Mouse (Mus musculus): ENCODE measurements around the gene Cx3cr1.

Gene Cx3cr1

GRCm38 (mm10) chr9:120081967-120082366 is 12.3 kb upstream of the Cx3cr1 start:
- DNase-seq: no peak

DNA sequence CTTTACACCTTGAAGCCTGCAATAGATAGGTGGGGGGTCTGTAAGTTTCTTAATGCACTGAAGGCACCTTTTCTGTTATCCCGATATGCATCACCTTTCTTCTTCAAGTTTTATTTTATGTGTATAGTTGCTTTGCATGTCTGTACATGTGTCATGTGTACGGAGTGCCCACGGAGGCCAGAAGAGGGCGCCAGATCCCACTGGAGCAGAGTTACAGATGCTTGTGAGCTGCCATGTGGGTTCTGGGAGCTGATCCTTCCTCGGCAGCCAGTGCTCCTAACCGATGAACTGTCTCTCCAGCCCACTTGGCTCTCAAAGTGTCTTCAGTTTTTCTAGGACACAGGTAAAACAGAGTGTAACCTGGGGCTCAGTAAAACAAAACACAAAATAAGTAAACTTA is 11.6 kb upstream of the Cx3cr1 start:
- no peak for DNase-seq

GRCm38 (mm10) chr9:120080546-120081108 is 10.9 kb upstream of the Cx3cr1 start:
- DNase-seq: no peak

GRCm38 (mm10) chr9:120079901-120080300 is 10.2 kb upstream of the Cx3cr1 start:
- DNase-seq: no peak

GRCm38 (mm10) chr9:120078241-120078640 is 8.6 kb upstream of the Cx3cr1 start:
- DNase-seq: no peak

DNA sequence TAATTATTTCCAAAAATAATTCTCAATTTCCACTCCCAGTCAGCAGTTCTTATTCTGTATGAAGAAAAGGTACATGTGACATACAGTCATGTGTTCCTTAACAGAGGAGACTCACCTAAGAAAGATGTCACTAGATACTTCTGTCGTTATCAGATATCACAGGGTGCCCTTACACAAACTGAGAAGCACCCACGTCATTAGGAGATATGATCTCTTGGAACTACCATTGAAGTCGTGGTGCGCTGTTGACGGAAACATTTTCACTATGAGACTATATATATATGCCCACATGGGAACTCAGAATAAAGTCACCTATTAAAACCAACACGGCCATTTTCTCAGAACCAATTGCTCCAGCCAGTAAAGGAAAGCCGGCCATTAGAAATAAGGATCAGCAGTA is 4.8 kb upstream of the Cx3cr1 start:
- DNase-seq: no peak

DNA sequence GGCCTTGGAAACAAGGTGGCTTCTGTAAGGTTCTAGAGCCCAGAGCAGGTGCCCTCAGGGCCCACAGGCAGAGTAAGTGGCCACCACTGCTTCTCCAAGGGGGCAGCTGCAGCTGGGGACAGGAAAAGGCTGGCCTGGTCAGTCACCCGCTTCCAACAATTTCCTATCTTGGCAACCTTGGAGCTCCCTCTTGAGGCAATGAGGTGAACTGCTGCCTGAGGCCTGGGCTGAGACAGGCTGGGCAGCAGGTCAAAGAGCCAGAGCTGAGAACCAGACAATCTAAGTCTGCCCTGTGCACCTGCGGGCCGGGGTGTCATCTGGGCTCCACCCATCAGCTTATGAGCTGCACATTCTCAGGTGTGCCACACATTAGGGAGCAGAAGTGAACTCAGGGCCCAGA is 3.5 kb upstream of the Cx3cr1 start:
- peak; percentile 89 to 90 for DNase-seq

DNA sequence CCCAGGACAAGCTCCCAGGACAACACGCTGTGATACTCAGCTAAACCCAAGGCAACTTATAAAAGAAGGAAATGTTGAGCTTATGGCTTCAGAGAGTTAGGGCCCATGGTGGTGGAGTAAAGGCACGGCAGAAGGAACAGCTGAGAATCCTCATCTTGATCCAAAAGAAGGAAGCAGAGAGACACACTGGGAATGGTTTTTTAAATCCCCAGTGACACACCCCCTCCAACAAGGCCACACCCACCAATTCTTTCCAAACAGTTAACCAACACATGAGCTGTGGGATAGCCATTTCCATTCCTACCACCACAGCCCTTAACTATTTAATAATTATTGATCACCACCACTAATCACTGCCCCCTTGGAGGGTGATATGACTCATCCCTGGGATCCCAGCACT is 1.6 kb upstream of the Cx3cr1 start:
- DNase-seq: peak in 1 of 2 experiments; percentile 8

DNA sequence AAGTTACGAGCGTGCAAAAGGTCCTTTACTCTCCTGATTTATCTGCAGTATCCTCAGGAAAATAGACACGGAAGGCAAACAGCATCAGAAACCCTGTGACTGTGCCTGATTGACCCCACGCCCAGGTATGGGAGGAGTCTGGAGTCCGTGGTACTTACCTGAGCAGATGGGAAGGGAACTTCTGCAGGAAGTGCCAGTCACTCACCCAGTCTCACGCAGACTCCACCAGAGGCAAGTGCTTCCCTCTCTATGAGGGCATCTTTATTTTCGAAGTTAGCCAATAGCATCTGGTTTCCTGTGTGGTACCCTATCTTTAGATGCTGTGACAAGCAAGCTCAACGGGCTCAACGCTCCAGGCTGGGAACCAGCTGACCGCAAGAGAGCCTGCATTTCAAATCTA is 1.6 kb downstream of the Cx3cr1 start:
- no peak for DNase-seq

- no peak for DNase-seq
Observed at GRCm38 (mm10) chr9:120067609-120068008, 2.1 kb downstream of the Cx3cr1 start.

- DNase-seq: no peak
Observed at GRCm38 (mm10) chr9:120064317-120064716, 5.4 kb downstream of the Cx3cr1 start.

DNA sequence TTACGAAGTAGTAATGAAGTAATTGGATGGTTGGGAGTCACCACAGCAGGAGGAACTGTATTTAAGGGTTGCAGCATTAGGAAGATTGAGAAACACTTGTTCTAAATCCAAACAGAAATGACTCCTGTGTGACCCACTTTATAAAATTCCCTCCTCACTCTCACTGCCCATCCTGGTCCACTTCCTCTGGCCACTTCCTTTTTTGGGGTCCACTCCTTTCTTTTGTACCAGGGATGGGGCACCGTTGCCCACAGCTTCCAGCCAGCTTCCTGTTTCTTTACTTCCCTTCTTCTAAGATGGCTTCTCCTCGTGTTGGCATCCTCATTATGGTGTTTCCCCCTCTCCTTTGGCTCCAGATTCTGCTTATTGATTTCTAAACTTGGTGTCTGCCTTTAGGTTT is 10.9 kb downstream of the Cx3cr1 start:
- no peak for DNase-seq

DNA sequence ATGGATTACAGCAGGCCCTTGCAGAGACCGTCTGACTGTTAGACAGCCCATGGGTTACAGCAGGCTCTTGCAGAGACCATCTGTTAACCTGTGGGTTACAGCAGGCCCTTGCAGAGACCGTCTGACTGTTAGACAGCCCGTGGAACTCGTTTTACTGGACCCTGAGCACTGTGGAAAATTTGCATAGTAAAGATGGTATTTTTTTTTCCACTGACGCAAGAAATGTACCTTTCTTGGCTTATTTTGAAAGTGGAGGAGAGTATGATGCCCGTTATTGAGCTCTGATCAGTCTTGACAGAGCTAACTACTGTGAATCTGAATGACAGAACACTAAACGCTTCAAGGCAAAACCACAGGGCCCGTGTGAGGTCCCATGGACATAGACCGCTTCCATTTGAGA is 13.5 kb downstream of the Cx3cr1 start:
- DNase-seq: no peak

DNA sequence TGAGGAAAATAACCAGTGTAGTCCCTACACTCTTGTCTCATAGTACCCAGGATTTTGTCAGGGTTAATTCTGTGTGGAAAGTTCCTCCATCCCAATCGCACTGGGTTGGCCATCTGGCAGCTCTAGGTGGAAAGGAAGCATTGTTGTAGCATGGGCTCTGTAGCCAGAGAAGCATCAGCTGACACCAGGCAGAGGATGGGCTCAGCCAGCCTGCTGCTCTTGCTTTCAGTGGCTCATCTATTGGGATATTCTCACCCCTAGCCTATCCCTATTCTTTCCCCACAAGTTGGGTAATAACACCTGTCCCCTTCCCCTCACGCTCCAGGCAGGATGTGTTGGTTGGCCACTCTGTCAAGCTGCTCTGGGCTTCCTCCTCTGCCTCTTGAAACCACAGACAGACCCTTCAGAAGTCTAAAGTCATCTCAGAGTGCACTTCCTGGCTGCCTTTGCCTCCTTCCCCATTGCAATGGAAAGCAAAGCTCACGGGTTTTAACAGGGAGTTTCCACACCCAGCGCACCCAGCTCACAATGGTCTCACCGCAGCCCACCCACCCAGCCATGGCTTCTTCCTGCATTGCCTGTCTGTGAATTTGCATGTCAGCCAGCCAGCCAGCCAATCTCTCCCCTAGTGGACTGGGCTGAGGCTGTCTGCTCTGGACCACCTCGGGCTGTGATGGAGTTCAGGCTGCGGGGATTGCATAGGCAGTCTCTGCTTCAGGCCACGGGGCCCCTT is 15.0 kb downstream of the Cx3cr1 start:
- peak in 1 of 2 experiments; percentile 9 for DNase-seq

DNA sequence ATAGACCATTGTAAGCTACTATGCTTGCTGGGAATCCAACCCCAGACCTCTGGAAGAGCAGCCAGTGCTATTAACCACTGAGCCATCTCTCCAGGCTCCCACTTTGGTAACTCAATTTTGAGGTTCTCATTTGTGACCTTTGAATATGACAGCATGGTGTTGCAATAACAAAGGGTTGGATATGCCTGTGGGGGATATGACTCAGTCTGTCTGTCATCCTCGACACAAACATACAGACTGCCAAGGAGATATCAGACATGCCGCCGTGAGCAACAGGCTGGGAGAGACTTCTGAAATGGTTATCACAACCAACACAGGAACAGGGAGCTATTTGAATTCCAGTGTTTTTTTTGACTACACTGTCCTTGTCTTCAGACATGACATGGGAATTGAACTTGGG is 20.3 kb downstream of the Cx3cr1 start:
- no peak for DNase-seq

GRCm38 (mm10) chr9:120048495-120048894 is 21.2 kb downstream of the Cx3cr1 start:
- DNase-seq: no peak

- no peak for DNase-seq
Observed at GRCm38 (mm10) chr9:120043115-120043514, 26.6 kb downstream of the Cx3cr1 start.

DNA sequence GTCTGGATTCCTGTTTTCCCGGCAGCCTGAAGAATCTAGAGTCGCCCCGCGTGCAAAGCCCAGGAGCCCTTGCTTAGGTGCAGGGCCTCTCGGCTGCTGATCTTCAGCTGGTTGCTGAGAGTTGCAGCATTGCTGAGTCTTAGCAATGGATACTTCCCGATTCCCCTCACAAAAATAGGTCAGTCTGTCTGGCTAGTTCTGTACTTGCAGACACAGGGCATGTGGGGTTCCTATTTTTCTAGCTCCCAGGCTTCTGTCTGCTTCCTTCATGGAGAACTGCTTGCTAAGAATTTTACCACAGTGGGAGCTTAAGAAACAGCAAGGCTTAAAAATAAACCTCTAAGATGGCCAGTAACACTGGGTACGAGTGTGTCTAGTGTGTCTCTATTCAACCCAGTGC is 32.3 kb downstream of the Cx3cr1 start:
- no peak for DNase-seq

DNA sequence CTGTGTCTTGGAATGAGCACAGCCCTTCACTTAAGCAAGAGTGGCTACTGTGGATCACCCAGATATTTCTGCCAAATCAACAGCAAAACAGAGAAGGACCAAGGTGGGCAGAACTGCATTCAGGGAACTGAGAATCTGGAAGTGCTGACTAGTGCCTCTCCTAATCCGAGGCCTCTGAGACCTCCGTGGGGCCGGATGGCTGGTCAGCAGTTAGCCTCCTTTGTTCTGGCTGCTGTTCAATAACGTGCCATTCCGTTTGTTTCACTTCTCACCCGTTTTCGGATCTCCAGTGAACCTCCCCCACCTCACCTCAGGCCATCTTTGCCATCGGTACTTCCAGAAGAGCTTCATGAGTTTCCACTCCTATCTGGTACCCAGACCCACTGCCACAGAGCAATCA is 35.3 kb downstream of the Cx3cr1 start:
- no peak for DNase-seq

DNA sequence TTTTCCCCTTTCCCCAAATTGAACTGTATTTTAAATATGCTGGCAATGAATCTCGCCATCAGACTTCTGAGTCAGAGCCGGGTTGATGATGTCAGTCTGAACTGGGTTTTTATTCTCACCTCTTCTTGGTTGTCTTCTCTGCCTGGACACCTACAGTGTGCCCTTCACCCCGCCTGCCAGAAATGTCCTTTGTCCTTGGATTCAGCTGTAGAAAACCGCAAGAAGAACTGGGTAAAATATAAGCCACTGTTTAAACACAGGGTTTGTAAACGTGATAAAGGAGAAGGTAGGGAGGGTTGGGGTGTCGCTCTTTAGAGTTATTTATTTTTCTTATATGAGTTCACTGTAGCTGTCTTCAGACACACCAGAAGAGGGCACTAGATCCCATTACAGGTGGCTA is 37.0 kb downstream of the Cx3cr1 start:
- DNase-seq: no peak

GRCm38 (mm10) chr9:120030421-120030820 is 39.3 kb downstream of the Cx3cr1 start:
- no peak for DNase-seq

GRCm38 (mm10) chr9:120029880-120030279 is 39.8 kb downstream of the Cx3cr1 start:
- no peak for DNase-seq

- DNase-seq: peak; percentile 36 to 57
Observed at GRCm38 (mm10) chr9:120027401-120028151, 42.1 kb downstream of the Cx3cr1 start.

GRCm38 (mm10) chr9:120024625-120025024 is 45.1 kb downstream of the Cx3cr1 start:
- DNase-seq: no peak

All from kidney, postnatal 4 days (tissue).